Mouse (Mus musculus) embryonic fibroblast, embryonic 13.5 days (primary cell): ENCODE measurements around the gene Togaram1.

Source experiments
- CTCF ChIP-seq: IDR thresholded peaks from 2 replicates; pipeline ENCODE4 v1.5.1; 2011; ENCODE audit warnings: mild to moderate bottlenecking, control low read depth, low read length, moderate library complexity, borderline replicate concordance; ENCODE audit not compliant: insufficient read depth
- POLR2A ChIP-seq: IDR thresholded peaks from 2 replicates; pipeline ENCODE4 v1.6.1; 2011; ENCODE audit warnings: low read depth, mild to moderate bottlenecking, control low read depth, low read length, moderate library complexity

DNA sequence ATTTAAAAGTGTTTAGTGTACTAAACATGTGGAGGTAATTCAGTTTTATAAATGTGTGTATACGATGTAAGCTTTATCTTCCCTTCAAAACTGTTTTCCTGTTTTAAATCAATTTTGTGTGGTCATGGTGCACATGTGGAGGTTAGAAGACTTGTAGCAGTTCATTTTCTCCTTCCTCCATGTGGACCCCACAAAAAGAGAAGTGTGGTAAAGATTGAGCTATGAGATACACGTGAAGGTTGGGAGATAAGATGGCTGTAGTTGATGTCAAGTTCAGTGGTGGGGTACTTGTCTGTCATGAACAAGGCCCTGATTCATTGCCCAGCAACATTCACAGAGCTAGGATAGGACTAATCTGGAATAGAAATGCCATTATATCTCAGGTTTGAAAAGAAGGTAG is 92.6 kb downstream of the Togaram1 start:
- TF ChIP-seq CTCF (no peak), POLR2A (no peak)
